Mouse (Mus musculus): ENCODE data around the gene Chil4.

- TF ChIP-seq CHD2 (IDR thresholded peaks at IDR 0.05; ENCODE audit: low read depth, low read length) (no peak), ZNF384 (IDR thresholded peaks at IDR 0.05; ENCODE audit: low read depth, low read length) (no peak), HCFC1 (IDR thresholded peaks at IDR 0.05; ENCODE audit: borderline replicate concordance, insufficient read depth, low read length) (no peak)
Measured at GRCm38 (mm10) chr3:106177509-106178189, 41.7 kb downstream of the Chil4 start.
